Mouse (Mus musculus): Measurements from ENCODE around the gene Zg16. TPM values are rescaled to one million over a fixed set of nuclear protein-coding genes. Genes with fewer than 3 reads are reported as not detected.

Zg16 gene
- polyA plus RNA-seq, 1 experiment, result 1.2 TPM

- no peak for TF ChIP-seq CTCF (IDR thresholded peaks at IDR 0.05; ENCODE audit: borderline replicate concordance, control insufficient read depth, extremely low read depth, insufficient read depth, low read length, poor library complexity)
- TF ChIP-seq POLR2A (IDR thresholded peaks at IDR 0.05; ENCODE audit: control insufficient read depth, extremely low read depth, insufficient read depth, low read length, poor library complexity), result no peak
- Histone ChIP-seq H3K36me3 (ENCODE audit: control insufficient read depth, insufficient read depth, low read length) (peaks cover 21% of the 10 kb centered on the region), H3K27ac (ENCODE audit: control insufficient read depth, insufficient read depth, low read length) (no peak overlapping the region), H3K4me3 (ENCODE audit: control insufficient read depth, insufficient read depth, low read length) (no peak overlapping the region), H3K27me3 (ENCODE audit: control insufficient read depth, insufficient read depth, low read length) (no peaks in the 10 kb centered on the region), H3K4me1 (replicated peaks; ENCODE audit: control insufficient read depth, insufficient read depth, low read length) (peaks cover 33% of the 10 kb centered on the region)
- 92% methylated on average over 7 of the region's 7 CpGs for WGBS
- no peak for DNase-seq
Observed at GRCm38 (mm10) chr7:127096456-127096855, 9.3 kb upstream of the Zg16 start.

DNA sequence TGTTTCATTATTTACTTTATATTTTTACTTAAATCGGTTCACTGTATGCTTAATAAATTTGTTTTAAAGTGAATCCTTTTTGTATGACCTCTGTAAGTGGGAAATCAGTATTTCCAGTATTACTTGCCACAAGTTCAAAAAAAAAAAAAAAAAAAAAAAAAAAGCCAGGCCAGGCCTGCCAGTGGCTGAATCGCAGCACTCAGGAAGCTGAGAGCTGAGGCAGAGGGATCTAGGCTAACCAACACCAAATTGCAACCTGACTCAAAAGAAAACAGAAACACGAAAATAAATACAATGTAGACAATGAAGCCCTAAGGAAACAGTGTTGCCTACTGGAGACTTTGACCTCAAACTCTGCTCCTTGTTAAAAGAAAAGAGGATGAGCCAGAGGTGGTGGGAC, 6.8 kb upstream of the Zg16 start:
- DNase-seq, result no peak
- no peak overlapping the region for H3K27ac ChIP-seq (ENCODE audit: control insufficient read depth, insufficient read depth, low read length)
- no peaks in the 10 kb centered on the region for H3K27me3 ChIP-seq (ENCODE audit: control insufficient read depth, insufficient read depth, low read length)
- WGBS, result 53% methylated on average over 3 of the region's 3 CpGs
- no peak for TF ChIP-seq CTCF (IDR thresholded peaks at IDR 0.05; ENCODE audit: borderline replicate concordance, control insufficient read depth, extremely low read depth, insufficient read depth, low read length, poor library complexity)
- no peak for TF ChIP-seq POLR2A (IDR thresholded peaks at IDR 0.05; ENCODE audit: control insufficient read depth, extremely low read depth, insufficient read depth, low read length, poor library complexity)
- H3K4me1 ChIP-seq (replicated peaks; ENCODE audit: control insufficient read depth, insufficient read depth, low read length), result peaks cover 34% of the 10 kb centered on the region
- H3K36me3 ChIP-seq (ENCODE audit: control insufficient read depth, insufficient read depth, low read length), result peaks cover 21% of the 10 kb centered on the region
- H3K4me3 ChIP-seq (ENCODE audit: control insufficient read depth, insufficient read depth, low read length), result peak overlapping the region; percentile 85; the same call in 1 of the 2 replicates

DNA sequence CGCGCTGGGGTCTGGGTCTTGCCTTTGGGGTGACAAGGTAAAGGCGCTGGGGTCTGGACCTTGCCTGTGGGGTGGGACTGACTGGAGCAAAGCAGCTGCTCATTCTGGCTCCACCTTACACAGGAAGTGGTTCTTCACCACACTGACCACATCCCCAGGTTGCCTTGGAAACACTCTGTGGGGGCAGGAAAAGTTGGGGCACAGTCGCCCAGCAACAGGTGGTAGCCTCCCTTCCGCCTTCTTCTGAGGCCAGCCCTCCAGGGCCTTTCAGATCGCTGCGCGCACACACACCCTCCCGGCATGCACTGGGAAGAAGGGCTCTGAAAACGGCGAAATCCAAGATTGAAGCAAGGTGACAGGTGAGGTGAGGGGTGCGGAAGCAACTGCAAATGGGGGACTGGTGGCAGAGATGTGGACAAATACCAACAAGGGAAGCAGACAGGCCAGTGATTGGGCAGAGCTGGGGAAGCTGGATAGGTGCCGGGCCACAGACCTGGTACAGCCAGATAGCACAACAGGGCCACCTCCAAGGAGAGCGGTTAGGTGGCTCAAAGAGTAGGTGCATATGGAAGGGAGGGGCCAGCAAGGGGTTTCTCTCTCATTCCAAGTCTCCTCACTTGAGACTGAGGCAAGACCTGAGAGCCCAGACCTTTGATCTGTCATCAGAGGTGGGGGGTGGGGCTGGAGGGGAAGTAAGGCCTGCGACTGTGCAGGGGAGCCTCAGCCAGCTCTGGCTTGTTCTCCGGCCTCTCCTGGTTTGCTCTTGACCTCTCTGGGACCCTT, 4.2 kb upstream of the Zg16 start, which contains the start of gene AI467606:
TSS of gene AI467606 (plus strand) at position 246 of the 783 bp plus-strand sequence.
- TF ChIP-seq CTCF (IDR thresholded peaks at IDR 0.05; ENCODE audit: borderline replicate concordance, control insufficient read depth, extremely low read depth, insufficient read depth, low read length, poor library complexity) (no peak), POLR2A (IDR thresholded peaks at IDR 0.05; ENCODE audit: control insufficient read depth, extremely low read depth, insufficient read depth, low read length, poor library complexity) (peak; percentile 90)
- H3K4me3 ChIP-seq (ENCODE audit: control insufficient read depth, insufficient read depth, low read length), result peak within 1 kb of the TSS; percentile 85
- peak; percentile 97 for DNase-seq
- H3K27ac ChIP-seq (ENCODE audit: control insufficient read depth, insufficient read depth, low read length), result peak within 1 kb of the TSS; percentile 99
- H3K36me3 ChIP-seq (ENCODE audit: control insufficient read depth, insufficient read depth, low read length), result peaks cover 21% of the 10 kb centered on the region
- 4% methylated on average over 16 of the region's 16 CpGs for WGBS
- peaks cover 46% of the 10 kb centered on the region for H3K4me1 ChIP-seq (replicated peaks; ENCODE audit: control insufficient read depth, insufficient read depth, low read length)
- H3K27me3 ChIP-seq (ENCODE audit: control insufficient read depth, insufficient read depth, low read length), result no peaks in the 10 kb centered on the region

DNA sequence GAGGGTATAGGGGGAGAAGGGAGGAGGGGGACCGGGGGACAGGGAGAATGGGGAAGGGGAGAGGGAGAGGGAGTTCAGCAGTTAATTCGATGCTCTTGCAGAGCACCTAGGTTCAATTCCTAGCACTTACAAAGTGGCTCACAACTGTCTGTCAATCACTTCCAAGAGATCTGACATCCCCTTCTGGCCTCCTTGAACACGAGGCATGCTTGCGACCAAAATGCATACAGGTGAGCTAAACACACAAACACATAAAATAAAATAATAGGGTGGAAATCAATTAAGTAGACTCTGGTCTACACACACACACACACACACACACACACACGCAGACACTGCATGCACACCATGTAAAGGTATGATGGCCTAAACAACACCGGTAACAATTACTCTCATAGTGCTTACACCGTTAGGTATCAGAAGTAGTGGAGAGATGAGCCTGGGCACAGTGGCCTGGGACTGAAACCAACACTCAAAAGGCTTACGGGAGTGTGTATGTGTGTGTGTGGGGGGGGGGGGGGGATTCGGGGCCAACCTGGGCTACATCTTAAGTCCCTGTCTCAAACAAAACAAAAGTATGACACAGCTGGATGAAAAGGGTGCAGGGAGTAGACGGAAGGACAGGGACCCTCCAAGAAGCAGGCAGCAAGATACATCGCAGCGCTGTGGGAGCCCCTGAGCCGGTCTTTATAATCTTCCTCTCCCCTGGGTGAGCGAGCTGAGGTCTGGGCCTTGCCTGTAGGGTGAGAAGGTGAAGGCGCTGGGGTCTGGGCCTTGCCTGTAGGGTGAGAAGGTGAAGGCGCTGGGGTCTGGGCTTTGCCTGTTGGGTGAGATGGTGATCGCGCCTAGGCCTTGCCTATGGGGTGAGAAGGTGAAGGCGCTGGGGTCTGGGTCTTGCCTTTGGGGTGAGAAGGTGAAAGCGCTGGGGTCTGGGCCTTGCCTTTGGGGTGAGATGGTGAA, 3.3 kb upstream of the Zg16 start:
- Histone ChIP-seq H3K4me3 (ENCODE audit: control insufficient read depth, insufficient read depth, low read length) (peak overlapping the region; percentile 66), H3K36me3 (ENCODE audit: control insufficient read depth, insufficient read depth, low read length) (peaks cover 21% of the 10 kb centered on the region), H3K4me1 (replicated peaks; ENCODE audit: control insufficient read depth, insufficient read depth, low read length) (peaks cover 46% of the 10 kb centered on the region), H3K27me3 (ENCODE audit: control insufficient read depth, insufficient read depth, low read length) (no peaks in the 10 kb centered on the region), H3K27ac (ENCODE audit: control insufficient read depth, insufficient read depth, low read length) (peak overlapping the region; percentile 99)
- DNase-seq, result peak; percentile 27
- WGBS, result 11% methylated on average over 20 of the region's 20 CpGs
- TF ChIP-seq CTCF (IDR thresholded peaks at IDR 0.05; ENCODE audit: borderline replicate concordance, control insufficient read depth, extremely low read depth, insufficient read depth, low read length, poor library complexity) (no peak), POLR2A (IDR thresholded peaks at IDR 0.05; ENCODE audit: control insufficient read depth, extremely low read depth, insufficient read depth, low read length, poor library complexity) (no peak)

- Histone ChIP-seq H3K36me3 (ENCODE audit: control insufficient read depth, insufficient read depth, low read length) (peaks cover 15% of the 10 kb centered on the region), H3K27ac (ENCODE audit: control insufficient read depth, insufficient read depth, low read length) (peak overlapping the region; percentile 99), H3K4me3 (ENCODE audit: control insufficient read depth, insufficient read depth, low read length) (peak overlapping the region; percentile 47), H3K27me3 (ENCODE audit: control insufficient read depth, insufficient read depth, low read length) (no peaks in the 10 kb centered on the region), H3K4me1 (replicated peaks; ENCODE audit: control insufficient read depth, insufficient read depth, low read length) (peaks cover 39% of the 10 kb centered on the region)
- 4% methylated on average over 27 of the region's 27 CpGs for WGBS
- peak; percentile 59 for DNase-seq
- TF ChIP-seq POLR2A (IDR thresholded peaks at IDR 0.05; ENCODE audit: control insufficient read depth, extremely low read depth, insufficient read depth, low read length, poor library complexity) (no peak; the same call in 1 of the 2 replicates), CTCF (IDR thresholded peaks at IDR 0.05; ENCODE audit: borderline replicate concordance, control insufficient read depth, extremely low read depth, insufficient read depth, low read length, poor library complexity) (no peak)
Observed at GRCm38 (mm10) chr7:127088901-127089845, 2.0 kb upstream of the Zg16 start.
